ENCODE assay signal across 8 mouse cellular contexts in genomic region chrX:8252334-8253285, GRCm38 (mm10). TPM values are rescaled to one million over a fixed set of nuclear protein-coding genes. Genes with fewer than 3 reads are reported as not detected.
DNase-seq lines count a peak whose midpoint lies in the region; ATAC-seq and TF ChIP-seq lines count a peak whose summit lies in the region.

TSS of gene Ftsj1 (minus strand) at chrX:8252406.

- TF ChIP-seq POLR2A in liver, adult 2 months (IDR thresholded peaks at IDR 0.05; ENCODE audit: extremely low read depth, insufficient read depth, low read length), result no peak
- peak; percentile 44 for TF ChIP-seq POLR2A in myocyte (IDR thresholded peaks at IDR 0.05; ENCODE audit: insufficient read length, low read depth)

- no peaks in the 10 kb centered on the region for H3K27me3 ChIP-seq in heart, embryonic 11.5 days (ENCODE audit: control insufficient read depth, insufficient read depth, low read length)
- no peaks in the 10 kb centered on the region for H3K27me3 ChIP-seq in kidney, embryonic 16.5 days (ENCODE audit: insufficient read depth, low read length)
- H3K27me3 ChIP-seq in liver, adult 2 months (ENCODE audit: control insufficient read depth, insufficient read depth, low read length), result no peaks in the 10 kb centered on the region
- no peaks in the 10 kb centered on the region for H3K27me3 ChIP-seq in myocyte (ENCODE audit: control insufficient read depth, insufficient read depth, insufficient read length)
- H3K27me3 ChIP-seq in splenic B cell, adult 2 months (ENCODE audit: control insufficient read depth, insufficient read depth, low read length, poor library complexity, severe bottlenecking), result no peaks in the 10 kb centered on the region

- 10% methylated on average over 45 of the region's 45 CpGs for WGBS in heart, embryonic 11.5 days (ENCODE audit: insufficient replicate concordance)
- 19% methylated on average over 45 of the region's 45 CpGs for WGBS in kidney, embryonic 16.5 days
- under 1% methylated on average over 45 of the region's 45 CpGs for whole genome bisulfite sequencing in liver, adult 2 months

- H3ac ChIP-seq in myocyte (ENCODE audit: control insufficient read depth, insufficient read length), result peak within 1 kb of the TSS; percentile 48

- peaks cover 4% of the 10 kb centered on the region; the same call in 1 of the 2 replicates for H3K79me2 ChIP-seq in liver, adult 2 months (ENCODE audit: control insufficient read depth, insufficient read depth, low read length)
- peaks cover 13% of the 10 kb centered on the region for H3K79me2 ChIP-seq in myocyte (ENCODE audit: control insufficient read depth, insufficient read depth)

- peak within 1 kb of the TSS; percentile 69 for H3K9ac ChIP-seq in heart, embryonic 11.5 days (ENCODE audit: low read depth, low read length)
- peak within 1 kb of the TSS; percentile 82 for H3K9ac ChIP-seq in kidney, embryonic 16.5 days (replicated peaks; ENCODE audit: low read length)
- peak within 1 kb of the TSS; percentile 89 for H3K9ac ChIP-seq in liver, adult 2 months (ENCODE audit: low read depth, low read length)

- peak within 1 kb of the TSS; percentile 70 for H3K4me2 ChIP-seq in heart, embryonic 11.5 days
- H3K4me2 ChIP-seq in kidney, embryonic 16.5 days (replicated peaks; ENCODE audit: low read depth, low read length), result peak within 1 kb of the TSS; percentile 61
- H3K4me2 ChIP-seq in myocyte (ENCODE audit: low read depth), result peak within 1 kb of the TSS; percentile 66

- no peaks in the 10 kb centered on the region for H3K36me3 ChIP-seq in heart, embryonic 11.5 days (ENCODE audit: control insufficient read depth, insufficient read depth, low read length)
- 0 out of 2 replicates have a peak, but pooled peaks cover 5% of the 10 kb centered on the region for H3K36me3 ChIP-seq in kidney, embryonic 16.5 days (ENCODE audit: insufficient read depth, low read length)
- no peaks in the 10 kb centered on the region; the same call in 1 of the 2 replicates for H3K36me3 ChIP-seq in liver, adult 2 months (ENCODE audit: control insufficient read depth, insufficient read depth, low read length)
- H3K36me3 ChIP-seq in myocyte (ENCODE audit: control insufficient read depth, insufficient read depth), result no peaks in the 10 kb centered on the region
- H3K36me3 ChIP-seq in splenic B cell, adult 2 months (ENCODE audit: control insufficient read depth, insufficient read depth, low read length, poor library complexity, severe bottlenecking), result no peaks in the 10 kb centered on the region

- H3K9me3 ChIP-seq in heart, embryonic 11.5 days (replicated peaks; ENCODE audit: control insufficient read depth, low read length), result no peaks in the 10 kb centered on the region
- no peaks in the 10 kb centered on the region; the same call in 1 of the 2 replicates for H3K9me3 ChIP-seq in kidney, embryonic 16.5 days (ENCODE audit: low read length)

- no peak for TF ChIP-seq CTCF in liver, adult 2 months (IDR thresholded peaks at IDR 0.05; ENCODE audit: low read depth, low read length)

- H3K27ac ChIP-seq in heart, embryonic 11.5 days (ENCODE audit: low read depth, low read length), result 0 out of 2 replicates have a peak within 1 kb of the TSS, but pooled peaks have one; percentile 64
- H3K27ac ChIP-seq in kidney, embryonic 16.5 days (ENCODE audit: low read length), result peak within 1 kb of the TSS; percentile 69
- H3K27ac ChIP-seq in liver, adult 2 months (replicated peaks; ENCODE audit: insufficient read depth, low read depth, low read length), result peak within 1 kb of the TSS; percentile 98

- peak; percentile 97 for ATAC-seq in erythroblast, adult 5-6 weeks (replicated peaks; ENCODE audit: low FRiP score, poor library complexity, severe bottlenecking)
- ATAC-seq in heart, embryonic 11.5 days (replicated peaks; ENCODE audit: insufficient number of reproducible peaks, low FRiP score, low TSS enrichment), result peak; percentile 89
- peak; percentile 89 for ATAC-seq in kidney, embryonic 16.5 days (ENCODE audit: low FRiP score, low TSS enrichment)

- no peaks in the 10 kb centered on the region for H3K4me1 ChIP-seq in heart, embryonic 11.5 days (ENCODE audit: control insufficient read depth, insufficient read depth, low read length)
- peaks cover 6% of the 10 kb centered on the region; the same call in 1 of the 2 replicates for H3K4me1 ChIP-seq in kidney, embryonic 16.5 days (ENCODE audit: insufficient read depth, low read length)
- H3K4me1 ChIP-seq in liver, adult 2 months (ENCODE audit: control insufficient read depth, insufficient read depth, low read length), result peaks cover 2% of the 10 kb centered on the region; the same call in 1 of the 2 replicates

- peak; percentile 82 to 85 for DNase-seq in B cell, adult 2 months
- DNase-seq in brain, adult 2 months (ENCODE audit: low read depth, low spot score), result peak; percentile 97
- DNase-seq in liver, adult 2 months (ENCODE audit: extremely low read depth, low read depth, low spot score), result peak; percentile 91
- peak; percentile 91 for DNase-seq in splenic B cell, adult 2 months (ENCODE audit: low read depth, low spot score)

- peak within 1 kb of the TSS; percentile 56 for H3K4me3 ChIP-seq in heart, embryonic 11.5 days (ENCODE audit: low read depth, low read length)
- H3K4me3 ChIP-seq in kidney, embryonic 16.5 days (ENCODE audit: low read length), result peak within 1 kb of the TSS; percentile 63
- H3K4me3 ChIP-seq in liver, adult 2 months (ENCODE audit: insufficient read depth, low read depth, low read length), result peak within 1 kb of the TSS; percentile 88
- H3K4me3 ChIP-seq in myocyte, result peak within 1 kb of the TSS; percentile 77

TF ChIP-seq in myocyte, 11 proteins besides CTCF, POLR2A, EP300 and RAD21:
- TF ChIP-seq CEBPB (IDR thresholded peaks at IDR 0.05; ENCODE audit: insufficient read depth, poor library complexity, severe bottlenecking), result peak; percentile 83
- no peak for TF ChIP-seq TCF3 (IDR thresholded peaks at IDR 0.05; ENCODE audit: insufficient read length, low read depth)
- no peak for TF ChIP-seq MYOG (IDR thresholded peaks at IDR 0.05; ENCODE audit: control insufficient read depth in 1 of 3, insufficient read depth in 1 of 3, insufficient read length in 2 of 3, low read depth in 2 of 3)
- no peak for TF ChIP-seq MYOD1 (IDR thresholded peaks at IDR 0.05; ENCODE audit: control insufficient read depth in 1 of 3, insufficient read length in 2 of 3, low read depth in 2 of 3)
- no peak for TF ChIP-seq MAX (IDR thresholded peaks at IDR 0.05; ENCODE audit: low read depth)
- no peak for TF ChIP-seq SRF (IDR thresholded peaks at IDR 0.05; ENCODE audit: control insufficient read depth, insufficient read length, low read depth)
- TF ChIP-seq TCF12 (IDR thresholded peaks at IDR 0.05; ENCODE audit: insufficient read depth, poor library complexity, severe bottlenecking), result no peak
- no peak for TF ChIP-seq E2F4 (IDR thresholded peaks at IDR 0.05; ENCODE audit: insufficient read depth)
- no peak for TF ChIP-seq USF1 (IDR thresholded peaks at IDR 0.05; ENCODE audit: low read depth)
- peak; percentile 31 for TF ChIP-seq POLR2AphosphoS2 (IDR thresholded peaks at IDR 0.05; ENCODE audit: insufficient read length, low read depth)
- TF ChIP-seq REST (IDR thresholded peaks at IDR 0.05; ENCODE audit: insufficient read depth, insufficient read length), result no peak
TF ChIP-seq in myocyte: peak in this region for 2.

RNA-seq across cellular contexts. Expression of gene Ftsj1, which starts in this region (rescaled TPM):
- total RNA-seq in erythroblast, adult 5-6 weeks (2015; ENCODE audit: low replicate concordance), result 3.3 and 7.1 TPM in 2 replicates
- 12.3 and 14.4 TPM in 2 replicates for total RNA-seq in erythroblast, adult 5-6 weeks (2017; ENCODE audit: low replicate concordance)
- polyA plus RNA-seq in heart, embryonic 11.5 days (2014; fragmentation: Nextera tagmentation; extraction: Ambion mirVana), result 25.1 and 26.1 TPM in 2 replicates
- 39.7 and 41.5 TPM in 2 replicates for polyA plus RNA-seq in kidney, embryonic 16.5 days (2015; fragmentation: Nextera tagmentation; extraction: Ambion mirVana)
- 11.0 and 16.8 TPM in 2 replicates for total RNA-seq in liver, adult 2 months (2014; rRNA removed)
- polyA plus RNA-seq in liver, adult 2 months (2012; rRNA removed), result 29.9 and 31.1 TPM in 2 replicates
- polyA plus RNA-seq in myocyte (2012; fragmentation: generic; extraction: Trizol), result 32.6 TPM

Comparison
In these comparisons a context has a peak if more than half of its experiments do, and no peak if none do; other contexts are left out.
1. Peak in every context shown above with its lines: DNase-seq, ATAC-seq, H3K4me3 ChIP-seq and H3K27ac ChIP-seq.